Mouse (Mus musculus) embryonic facial prominence, embryonic 11.5 days (tissue): ENCODE data around the gene Neu3. TPM values are rescaled to one million over a fixed set of nuclear protein-coding genes. Genes with fewer than 3 reads are reported as not detected.

Experiments used
- ATAC-seq: fragments of 200-750 bp; cut with Nextera tagmentation; replicated peaks from 2 replicates; pipeline ENCODE4 v1.8.0; 2017; ENCODE audit warnings: low read depth; ENCODE audit not compliant: insufficient number of reproducible peaks, low FRiP score, low TSS enrichment
- DNase-seq: peaks from one replicate; pipeline ENCODE4 v3.0.0-alpha.2; 2015; ENCODE audit warnings: low spot score
- H3K27ac ChIP-seq: fragments of 300-500 bp; sonication (generic); replicated peaks from 2 replicates; pipeline ENCODE4 v1.5.1; 2014; ENCODE audit warnings: mild to moderate bottlenecking, low read depth, low read length, control low read depth
- H3K27me3 ChIP-seq: fragments of 300-500 bp; sonication (generic); 2 replicates; pipeline ENCODE4 v1.6.1; 2014; ENCODE audit warnings: mild to moderate bottlenecking, low read length, moderate library complexity, mixed read lengths; ENCODE audit not compliant: control insufficient read depth, insufficient read depth
- H3K36me3 ChIP-seq: fragments of 300-500 bp; sonication (generic); replicated peaks from 2 replicates; pipeline ENCODE4 v1.6.1; 2014; ENCODE audit warnings: low read depth, mild to moderate bottlenecking, low read length, moderate library complexity, mixed read lengths; ENCODE audit not compliant: control insufficient read depth, insufficient read depth
- H3K4me1 ChIP-seq: fragments of 300-500 bp; sonication (generic); 2 replicates; pipeline ENCODE4 v1.6.1; 2014; ENCODE audit warnings: low read length, mixed read lengths; ENCODE audit not compliant: control insufficient read depth, insufficient read depth
- H3K4me2 ChIP-seq: fragments of 300-500 bp; sonication (generic); 2 replicates; pipeline ENCODE4 v1.6.1; 2014; ENCODE audit warnings: low read depth, mild to moderate bottlenecking, control low read depth, low read length, moderate library complexity
- H3K4me3 ChIP-seq: fragments of 300-500 bp; sonication (generic); 2 replicates; pipeline ENCODE4 v1.5.1; 2014; ENCODE audit warnings: low read depth, low read length, control low read depth
- H3K9ac ChIP-seq: fragments of 300-500 bp; sonication (generic); replicated peaks from 2 replicates; pipeline ENCODE4 v1.6.1; 2014; ENCODE audit warnings: mild to moderate bottlenecking, control low read depth, low read length
- H3K9me3 ChIP-seq: fragments of 300-500 bp; sonication (generic); replicated peaks from 2 replicates; pipeline ENCODE4 v1.6.1; 2016; ENCODE audit warnings: mild to moderate bottlenecking, low read length, inconsistent platforms, mixed read lengths; ENCODE audit not compliant: control insufficient read depth
- WGBS: fragments of 180-500 bp; shearing (Covaris S2); extraction: QIAGEN DNeasy Blood & Tissue Kit; methylation state at CpG from one replicate; pipeline ENCODE4 v1.1.7; 2014; 5-methylcytosine and 5-hydroxymethylcytosine counted together
- polyA plus RNA-seq: library from polyadenylated mRNA; unstranded; fragments of >200 nt; fragmentation: Nextera tagmentation; extraction: Ambion mirVana; gene quantifications from 2 replicates; pipeline ENCODE4 v1.2.1, GENCODE M21; 2014

Gene Neu3
- polyA plus RNA-seq, 1 experiment from 2014 or later: 1.7 TPM

- no peaks in the 10 kb centered on the region for H3K9me3 ChIP-seq
- peaks cover 8% of the 10 kb centered on the region for H3K36me3 ChIP-seq
- H3K9ac ChIP-seq: no peak overlapping the region
- H3K4me1 ChIP-seq: no peaks in the 10 kb centered on the region
- no peak for ATAC-seq
- H3K27me3 ChIP-seq: no peaks in the 10 kb centered on the region
- DNase-seq: no peak
- no peak overlapping the region for H3K4me3 ChIP-seq
- H3K27ac ChIP-seq: no peak overlapping the region
- WGBS: 95% methylated on average over 8 of the region's 8 CpGs
- no peak overlapping the region for H3K4me2 ChIP-seq
Observed at GRCm38 (mm10) chr7:99845533-99846236, 17.5 kb upstream of the Neu3 start.

DNA sequence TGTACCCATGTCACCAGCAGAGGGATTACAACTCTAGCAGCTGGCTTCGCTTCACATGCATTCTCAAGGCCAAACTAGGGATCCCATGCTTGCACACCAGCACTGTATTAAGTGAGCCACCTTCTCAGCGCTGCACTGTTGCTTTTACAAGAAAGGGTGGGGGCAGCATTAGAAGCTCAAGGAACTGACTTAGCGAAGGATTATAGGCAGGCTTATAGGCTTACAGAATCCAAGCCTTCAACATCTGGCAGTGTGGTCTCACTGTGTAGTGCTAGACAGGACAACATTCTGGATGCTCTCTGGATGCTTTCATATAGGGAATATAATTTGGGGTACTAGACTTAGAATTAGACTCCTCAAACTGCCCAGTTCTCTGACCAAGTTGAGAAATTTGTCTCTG lies 10.0 kb upstream of the Neu3 start:
- no peak overlapping the region for H3K4me2 ChIP-seq
- 88% methylated on average over 3 of the region's 3 CpGs for WGBS
- peaks cover 8% of the 10 kb centered on the region for H3K36me3 ChIP-seq
- H3K9me3 ChIP-seq: no peaks in the 10 kb centered on the region
- DNase-seq (no peak), ATAC-seq (0 out of 2 replicates have a peak, but pooled peaks have one; percentile 44)
- H3K9ac ChIP-seq: no peak overlapping the region
- no peaks in the 10 kb centered on the region for H3K4me1 ChIP-seq
- H3K4me3 ChIP-seq: no peak overlapping the region
- no peaks in the 10 kb centered on the region for H3K27me3 ChIP-seq
- H3K27ac ChIP-seq: no peak overlapping the region

DNA sequence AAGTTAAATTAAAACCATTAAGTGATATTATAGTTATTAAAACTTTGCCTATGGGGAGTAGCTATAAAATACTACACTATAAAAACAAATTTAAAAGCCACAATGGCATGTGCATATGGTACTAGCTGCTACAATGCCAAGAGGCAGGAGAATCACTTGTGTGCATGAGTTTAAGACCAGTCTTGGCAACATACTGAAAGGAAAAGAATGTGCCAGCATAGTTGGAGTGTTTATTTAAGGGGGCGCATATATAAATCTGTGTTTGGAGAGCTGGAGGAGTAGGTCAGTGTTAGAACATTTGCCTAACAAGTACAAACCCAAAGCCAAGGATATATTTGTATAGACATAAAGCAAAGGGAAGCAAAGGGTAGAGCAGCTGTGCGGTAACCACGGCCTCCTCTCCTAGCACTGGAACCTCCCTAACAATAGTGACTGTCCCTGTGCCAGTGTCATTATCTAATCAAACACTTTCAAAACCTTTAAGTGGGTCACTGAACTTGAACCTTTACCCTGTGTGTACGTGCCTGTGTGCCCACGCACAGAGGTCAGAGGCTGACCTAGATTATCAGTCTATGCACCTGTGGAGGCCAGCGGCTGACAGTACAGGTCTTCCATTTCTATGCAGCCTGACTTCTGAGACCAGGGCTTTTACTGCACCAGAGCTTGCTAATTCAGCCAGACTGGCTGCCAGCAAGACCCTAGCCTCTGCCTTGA lies 9.3 kb upstream of the Neu3 start:
- Histone ChIP-seq H3K9me3 (no peaks in the 10 kb centered on the region), H3K36me3 (peaks cover 8% of the 10 kb centered on the region), H3K4me1 (no peaks in the 10 kb centered on the region), H3K27ac (no peak overlapping the region), H3K9ac (no peak overlapping the region), H3K4me3 (no peak overlapping the region), H3K27me3 (no peaks in the 10 kb centered on the region), H3K4me2 (no peak overlapping the region)
- ATAC-seq (no peak), DNase-seq (no peak)
- 88% methylated on average over 6 of the region's 6 CpGs for WGBS

DNA sequence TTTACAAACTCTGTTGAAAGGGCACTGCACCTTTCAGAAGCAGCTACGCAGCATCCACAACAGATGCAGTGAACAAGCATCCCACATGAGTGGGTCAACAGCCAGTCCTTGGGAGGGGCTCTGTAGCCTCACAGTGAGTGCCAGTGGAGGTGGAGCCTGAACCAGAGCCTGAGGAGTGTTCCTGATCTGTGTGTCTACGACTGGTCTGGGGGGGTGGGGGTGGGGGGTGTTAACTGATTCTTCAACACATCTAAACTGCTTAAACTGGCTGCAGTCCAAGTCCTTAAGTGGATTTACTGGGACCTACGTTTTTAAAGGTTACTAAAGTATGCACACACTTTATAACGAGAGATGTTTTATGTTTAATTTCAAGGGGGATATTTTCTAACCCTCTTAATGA lies 8.6 kb upstream of the Neu3 start:
- Histone ChIP-seq H3K9ac (no peak overlapping the region), H3K4me1 (no peaks in the 10 kb centered on the region), H3K27me3 (no peaks in the 10 kb centered on the region), H3K4me3 (no peak overlapping the region), H3K9me3 (no peaks in the 10 kb centered on the region), H3K27ac (no peak overlapping the region), H3K36me3 (peaks cover 6% of the 10 kb centered on the region), H3K4me2 (no peak overlapping the region)
- no peak for DNase-seq
- no peak for ATAC-seq
- 73% methylated on average over 4 of the region's 4 CpGs for WGBS

GRCm38 (mm10) chr7:99834314-99834853 lies 6.2 kb upstream of the Neu3 start:
- H3K9ac ChIP-seq: no peak overlapping the region
- H3K9me3 ChIP-seq: no peaks in the 10 kb centered on the region
- H3K4me2 ChIP-seq: no peak overlapping the region
- 93% methylated on average over 5 of the region's 5 CpGs for WGBS
- DNase-seq: no peak
- no peak overlapping the region for H3K27ac ChIP-seq
- H3K4me3 ChIP-seq: no peak overlapping the region
- peaks cover 5% of the 10 kb centered on the region; the same call in 1 of the 2 replicates for H3K36me3 ChIP-seq
- H3K27me3 ChIP-seq: no peaks in the 10 kb centered on the region
- ATAC-seq: no peak
- H3K4me1 ChIP-seq: no peaks in the 10 kb centered on the region

GRCm38 (mm10) chr7:99833846-99834222 lies 5.6 kb upstream of the Neu3 start:
- H3K27ac ChIP-seq: no peak overlapping the region
- no peak overlapping the region for H3K9ac ChIP-seq
- DNase-seq (no peak), ATAC-seq (no peak)
- H3K36me3 ChIP-seq: 0 out of 2 replicates have a peak, but pooled peaks cover 2% of the 10 kb centered on the region
- no peaks in the 10 kb centered on the region for H3K4me1 ChIP-seq
- WGBS: 82% methylated on average over 2 of the region's 2 CpGs
- no peaks in the 10 kb centered on the region for H3K9me3 ChIP-seq
- no peak overlapping the region for H3K4me2 ChIP-seq
- no peaks in the 10 kb centered on the region for H3K27me3 ChIP-seq
- no peak overlapping the region for H3K4me3 ChIP-seq

DNA sequence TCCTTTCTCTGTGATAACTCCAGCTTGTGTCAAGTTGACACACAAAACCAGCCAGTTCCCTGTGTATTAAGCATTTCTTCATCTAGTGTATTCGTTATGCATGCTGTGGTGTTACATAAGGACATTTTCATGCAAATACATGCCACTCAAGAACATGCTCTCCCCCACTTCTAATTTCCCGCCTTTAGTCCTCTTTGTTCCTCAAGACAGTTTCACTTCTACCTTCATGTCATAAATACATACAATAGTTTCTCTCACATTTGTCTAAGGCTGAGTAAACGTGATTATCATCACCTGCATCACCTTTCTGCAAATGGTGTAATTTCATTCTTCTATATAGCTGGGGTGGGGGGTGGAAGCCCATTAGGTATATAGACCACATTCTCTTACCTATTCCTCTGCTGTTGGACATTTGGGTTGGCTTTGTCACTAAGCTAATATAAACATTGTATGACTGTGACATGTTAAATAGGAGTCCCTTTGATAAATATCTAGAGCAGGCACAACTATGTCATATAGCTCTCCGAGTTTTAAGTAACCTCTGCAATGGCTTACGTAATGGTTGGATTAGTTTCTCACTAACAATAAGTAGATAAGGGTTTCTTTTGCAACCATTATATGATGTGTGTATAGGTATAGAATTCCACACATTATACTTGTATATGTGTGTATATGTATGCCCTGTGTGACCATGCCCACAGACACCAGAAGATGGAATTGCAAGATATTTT lies 5.1 kb upstream of the Neu3 start:
- no peak overlapping the region for H3K27ac ChIP-seq
- ATAC-seq: no peak
- no peaks in the 10 kb centered on the region for H3K4me1 ChIP-seq
- H3K4me2 ChIP-seq: no peak overlapping the region
- H3K27me3 ChIP-seq: no peaks in the 10 kb centered on the region
- no peak overlapping the region for H3K4me3 ChIP-seq
- DNase-seq: no peak
- no peak overlapping the region for H3K9ac ChIP-seq
- H3K36me3 ChIP-seq: 0 out of 2 replicates have a peak, but pooled peaks cover under 1% of the 10 kb centered on the region
- H3K9me3 ChIP-seq: no peaks in the 10 kb centered on the region
- 87% methylated on average over 5 of the region's 5 CpGs for WGBS
